Mouse (Mus musculus) liver, embryonic 12.5 days (tissue): Measurements from ENCODE around the gene Tmem265. TPM values are rescaled to one million over a fixed set of nuclear protein-coding genes. Genes with fewer than 3 reads are reported as not detected.
A peak's percentile ranks its signal among the peaks of the same experiment; 100 is the strongest.

Source experiments
- ATAC-seq: fragments of 200-750 bp; cut with Nextera tagmentation; 2 replicates; pipeline ENCODE4 v1.8.0; 2017; ENCODE audit warnings: moderate number of reproducible peaks, mild to moderate bottlenecking, moderate library complexity
- H3K27ac ChIP-seq: fragments of 300-500 bp; sonication (generic); 2 replicates; pipeline ENCODE4 v1.5.1; 2016; ENCODE audit warnings: mild to moderate bottlenecking
- H3K27me3 ChIP-seq: fragments of 300-500 bp; sonication (generic); replicated peaks from 2 replicates; pipeline ENCODE4 v1.6.1; 2016; ENCODE audit warnings: mild to moderate bottlenecking, moderate library complexity
- H3K36me3 ChIP-seq: fragments of 300-500 bp; sonication (generic); 2 replicates; pipeline ENCODE4 v1.6.1; 2016; ENCODE audit warnings: mild to moderate bottlenecking, moderate library complexity
- H3K4me1 ChIP-seq: fragments of 300-500 bp; sonication (generic); 2 replicates; pipeline ENCODE4 v1.6.1; 2016
- H3K4me2 ChIP-seq: fragments of 300-500 bp; sonication (generic); 2 replicates; pipeline ENCODE4 v1.6.1; 2016; ENCODE audit warnings: mild to moderate bottlenecking, moderate library complexity
- H3K4me3 ChIP-seq: fragments of 300-500 bp; sonication (generic); 2 replicates; pipeline ENCODE4 v1.5.1; 2016; ENCODE audit warnings: mild to moderate bottlenecking, moderate library complexity
- H3K9ac ChIP-seq: fragments of 300-500 bp; sonication (generic); 2 replicates; pipeline ENCODE4 v1.6.1; 2016; ENCODE audit warnings: mild to moderate bottlenecking, moderate library complexity
- H3K9me3 ChIP-seq: fragments of 300-500 bp; sonication (generic); replicated peaks from 2 replicates; pipeline ENCODE4 v1.6.1; 2016; ENCODE audit warnings: mild to moderate bottlenecking, moderate library complexity
- WGBS: fragments of 180-500 bp; shearing (Covaris S2); methylation state at CpG from one replicate; pipeline ENCODE4 v1.1.7; 2016; ENCODE audit not compliant: insufficient replicate concordance; 5-methylcytosine and 5-hydroxymethylcytosine counted together
- polyA plus RNA-seq: library from polyadenylated mRNA; unstranded; fragments of >200 nt; fragmentation: Nextera tagmentation; extraction: Ambion mirVana; gene quantifications from 2 replicates; pipeline ENCODE4 v1.2.1, GENCODE M21; 2016

Gene Tmem265
- 1.7 and 2.9 TPM in 2 replicates for polyA plus RNA-seq

DNA sequence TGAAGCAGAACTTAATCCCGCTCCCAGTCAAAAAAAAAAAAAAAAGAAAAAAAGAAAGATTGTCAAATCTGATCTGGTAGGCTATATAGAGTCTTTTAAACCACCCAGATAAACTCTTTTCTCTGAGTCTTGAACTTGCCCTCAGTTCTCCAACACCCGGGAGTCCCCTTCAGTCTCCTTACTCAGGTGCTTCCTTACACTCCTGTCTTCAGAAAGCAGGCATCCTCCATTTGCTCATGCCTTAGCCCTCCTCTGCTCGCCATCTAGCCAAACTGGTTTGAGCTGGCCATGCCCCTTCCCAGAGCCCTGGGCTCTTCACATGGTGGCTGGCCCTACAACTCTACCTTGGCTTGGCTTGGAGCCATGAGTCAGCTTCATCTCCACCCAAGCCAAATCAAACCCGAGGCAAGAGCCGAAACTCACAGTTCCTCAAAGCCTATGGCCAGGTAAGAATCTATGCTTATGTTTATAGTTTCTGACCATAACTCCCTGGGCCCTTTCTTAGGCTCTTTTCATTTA is at the start of gene Tmem265:
TSS of gene Tmem265 (plus strand) at position 51 of the 519 bp plus-strand sequence.
- 85% methylated on average over 5 of the region's 5 CpGs for WGBS
- H3K27me3 ChIP-seq: no peaks in the 10 kb centered on the region
- no peaks in the 10 kb centered on the region for H3K9me3 ChIP-seq
- H3K36me3 ChIP-seq: peaks cover 90% of the 10 kb centered on the region
- H3K27ac ChIP-seq: no peak within 1 kb of the TSS
- H3K4me1 ChIP-seq: no peaks in the 10 kb centered on the region
- no peak within 1 kb of the TSS for H3K4me3 ChIP-seq
- ATAC-seq: no peak
- no peak within 1 kb of the TSS for H3K9ac ChIP-seq
- H3K4me2 ChIP-seq: no peak within 1 kb of the TSS

DNA sequence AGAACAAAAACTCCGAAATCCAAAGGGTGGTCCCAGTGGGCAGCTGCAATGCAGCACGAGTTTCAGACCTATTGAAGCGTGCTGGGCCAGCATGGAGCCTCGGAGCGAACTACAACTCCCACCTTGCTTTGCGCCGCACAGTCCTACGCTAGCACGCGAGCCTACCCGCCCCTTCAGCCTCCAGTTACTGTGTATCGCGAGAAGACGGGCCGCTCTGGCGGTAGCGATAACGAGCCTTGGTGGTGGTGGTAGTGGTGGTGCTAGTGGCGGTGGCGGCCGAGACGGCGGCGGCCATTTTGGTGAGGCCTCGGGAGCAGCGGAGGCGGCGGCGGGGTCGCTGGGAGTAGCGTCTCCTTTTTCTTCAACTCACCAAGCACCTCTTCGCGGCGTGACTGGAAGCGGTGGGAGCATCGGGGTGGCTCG is 49.4 kb upstream of the Tmem265 start, which contains the start of gene Srcap:
TSS of gene Srcap (plus strand) at position 176 of the 423 bp plus-strand sequence.
- H3K4me1 ChIP-seq: peaks cover 42% of the 10 kb centered on the region
- WGBS: under 1% methylated on average over 37 of the region's 37 CpGs
- H3K4me2 ChIP-seq: peak within 1 kb of the TSS; percentile 89
- no peaks in the 10 kb centered on the region for H3K9me3 ChIP-seq
- peak within 1 kb of the TSS; percentile 88 for H3K9ac ChIP-seq
- peaks cover 30% of the 10 kb centered on the region for H3K36me3 ChIP-seq
- H3K4me3 ChIP-seq: peak within 1 kb of the TSS; percentile 95
- peak within 1 kb of the TSS; percentile 97 for H3K27ac ChIP-seq
- H3K27me3 ChIP-seq: no peaks in the 10 kb centered on the region
- ATAC-seq: peak; percentile 94

DNA sequence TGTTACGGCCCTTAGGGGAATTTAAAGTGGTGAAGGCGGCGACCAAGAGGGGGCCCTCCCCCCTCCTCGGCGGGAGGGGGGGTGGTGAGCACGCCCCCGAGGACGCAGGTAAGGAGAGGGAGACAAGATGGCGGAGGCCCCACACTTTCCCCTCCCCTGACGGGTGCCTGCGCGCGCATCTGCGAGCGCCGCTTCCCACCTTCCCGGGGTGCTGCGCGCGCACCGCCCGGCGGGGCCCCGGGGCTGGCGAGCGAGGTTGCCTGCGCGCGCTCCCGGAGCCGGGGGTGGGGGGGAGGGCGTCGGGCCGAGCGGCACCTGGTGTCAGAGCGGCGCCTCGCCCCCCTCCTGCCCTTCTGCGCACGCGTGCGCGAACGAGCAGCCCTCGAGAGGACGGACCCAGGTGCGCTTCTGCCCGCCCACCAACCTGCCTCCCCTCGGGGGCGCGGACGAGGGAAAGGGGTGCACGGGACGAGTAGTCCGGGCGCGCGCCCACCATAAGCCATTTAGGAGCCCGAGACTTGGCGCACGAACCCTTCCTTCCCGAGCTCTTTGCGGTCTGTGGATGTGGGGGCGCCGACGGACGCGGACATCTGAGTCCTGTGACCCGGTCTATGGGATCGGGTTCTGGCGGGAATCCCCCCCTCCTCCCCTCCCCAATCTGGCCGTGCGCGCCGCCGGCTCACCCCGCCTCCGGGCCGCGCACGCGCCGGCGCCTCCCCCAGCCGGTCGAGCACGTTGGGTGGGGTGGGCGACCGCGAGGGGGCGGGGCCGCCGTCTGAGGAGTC is 48.8 kb upstream of the Tmem265 start:
- H3K27me3 ChIP-seq: no peaks in the 10 kb centered on the region
- H3K9ac ChIP-seq: peak overlapping the region; percentile 88
- peak overlapping the region; percentile 95 for H3K4me3 ChIP-seq
- under 1% methylated on average over 74 of the region's 93 CpGs for WGBS
- no peaks in the 10 kb centered on the region for H3K9me3 ChIP-seq
- ATAC-seq: peak; percentile 83
- H3K4me2 ChIP-seq: peak overlapping the region; percentile 89
- H3K27ac ChIP-seq: peak overlapping the region; percentile 97
- peaks cover 42% of the 10 kb centered on the region for H3K4me1 ChIP-seq
- peaks cover 36% of the 10 kb centered on the region for H3K36me3 ChIP-seq

DNA sequence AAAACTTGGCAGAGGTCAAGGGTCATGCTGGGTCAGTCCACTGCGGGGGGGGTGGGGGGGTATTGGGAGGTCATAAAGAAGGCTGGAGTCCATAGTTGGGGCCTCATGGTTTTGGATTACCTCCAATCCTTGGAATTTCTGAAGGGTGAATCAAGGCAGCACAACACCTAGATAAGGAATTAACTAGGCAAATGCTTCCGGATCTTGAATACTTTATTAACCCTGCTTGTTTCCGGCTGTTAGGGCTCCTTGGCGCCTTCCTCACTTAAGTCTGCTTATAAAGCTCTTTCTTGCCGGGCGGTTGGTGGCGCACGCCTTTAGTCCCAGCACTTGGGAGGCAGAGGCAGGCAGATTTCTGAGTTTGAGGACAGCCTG is 48.2 kb upstream of the Tmem265 start:
- 20% methylated on average over 8 of the region's 8 CpGs for WGBS

DNA sequence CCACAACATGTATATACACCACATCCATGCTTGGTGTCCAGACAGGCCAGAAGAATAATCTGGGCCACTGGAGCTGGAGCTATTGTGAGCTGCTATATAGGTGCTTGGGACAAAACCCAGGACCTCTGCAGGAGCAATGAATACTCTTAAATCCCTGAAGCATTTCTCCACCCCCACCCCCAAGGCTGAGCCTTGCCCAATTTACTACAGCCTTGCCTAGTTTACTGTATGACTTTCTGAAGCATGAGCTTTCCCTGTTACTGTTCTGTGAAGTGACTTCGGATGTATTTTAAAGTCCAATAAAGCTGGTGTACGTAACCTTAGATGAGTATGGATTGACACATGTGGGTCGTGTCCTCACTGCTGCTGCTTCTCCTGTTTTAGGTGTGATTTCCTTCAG is 47.4 kb upstream of the Tmem265 start:
- peaks cover 50% of the 10 kb centered on the region for H3K36me3 ChIP-seq
- 78% methylated on average over 3 of the region's 3 CpGs for WGBS
- peak overlapping the region; percentile 88 for H3K9ac ChIP-seq
- H3K27ac ChIP-seq: peak overlapping the region; percentile 97
- peak overlapping the region; percentile 89 for H3K4me2 ChIP-seq
- ATAC-seq: no peak
- no peaks in the 10 kb centered on the region for H3K27me3 ChIP-seq
- H3K4me3 ChIP-seq: peak overlapping the region; percentile 95
- H3K9me3 ChIP-seq: no peaks in the 10 kb centered on the region
- peaks cover 42% of the 10 kb centered on the region for H3K4me1 ChIP-seq

More for the DNA sequence above, 48.2 kb upstream of the Tmem265 start:
- Histone ChIP-seq H3K27ac (peak overlapping the region; percentile 97), H3K4me2 (peak overlapping the region; percentile 89), H3K4me1 (peaks cover 42% of the 10 kb centered on the region), H3K9ac (peak overlapping the region; percentile 88), H3K9me3 (no peaks in the 10 kb centered on the region), H3K27me3 (no peaks in the 10 kb centered on the region), H3K4me3 (peak overlapping the region; percentile 95), H3K36me3 (peaks cover 42% of the 10 kb centered on the region)
- no peak for ATAC-seq

DNA sequence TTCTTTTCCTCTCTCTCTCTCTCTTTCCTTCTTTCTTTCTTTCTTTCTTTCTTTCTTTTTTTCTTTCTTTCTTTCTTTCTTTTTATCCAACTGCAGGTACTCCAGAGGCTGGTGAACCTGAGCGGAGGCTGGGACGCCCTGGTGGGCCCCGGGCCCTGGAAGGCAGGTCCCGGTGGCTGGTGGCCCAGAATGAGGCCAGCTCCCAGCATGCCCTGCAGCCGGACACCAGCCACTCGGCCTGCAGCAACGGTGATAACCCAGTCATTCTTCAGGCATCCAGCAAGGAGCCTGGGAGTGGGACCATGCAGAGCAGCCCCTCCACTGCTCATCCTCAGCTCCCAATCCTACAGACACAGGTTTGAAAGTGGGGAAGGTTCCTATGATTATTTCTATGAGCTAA is 45.3 kb upstream of the Tmem265 start:
- WGBS: 85% methylated on average over 7 of the region's 7 CpGs
- Histone ChIP-seq H3K27ac (no peak overlapping the region), H3K9ac (no peak overlapping the region), H3K4me3 (no peak overlapping the region), H3K4me2 (no peak overlapping the region), H3K36me3 (peaks cover 70% of the 10 kb centered on the region), H3K27me3 (no peaks in the 10 kb centered on the region), H3K4me1 (peaks cover 37% of the 10 kb centered on the region), H3K9me3 (no peaks in the 10 kb centered on the region)
- no peak for ATAC-seq

DNA sequence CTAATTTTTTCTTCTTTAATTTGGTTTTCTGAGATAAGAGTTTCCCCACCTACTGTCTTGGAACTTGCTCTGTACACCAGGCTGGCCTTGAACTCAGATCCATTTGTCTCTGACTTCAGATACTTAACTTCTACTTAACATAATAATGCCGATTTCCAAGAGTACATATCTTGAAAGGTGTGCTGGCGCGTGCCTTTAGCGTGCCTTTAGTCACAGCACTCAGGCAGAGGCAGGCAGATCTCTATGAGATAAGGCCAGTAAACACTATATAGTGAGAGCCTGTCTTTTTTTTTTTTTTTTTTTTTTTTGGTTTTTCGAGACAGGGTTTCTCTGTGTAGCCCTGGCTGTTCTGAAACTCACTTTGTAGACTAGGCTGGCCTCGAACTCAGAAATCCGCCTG is 44.8 kb upstream of the Tmem265 start:
- peaks cover 32% of the 10 kb centered on the region for H3K4me1 ChIP-seq
- H3K9me3 ChIP-seq: no peaks in the 10 kb centered on the region
- no peak for ATAC-seq
- no peak overlapping the region for H3K4me2 ChIP-seq
- 83% methylated on average over 7 of the region's 7 CpGs for WGBS
- H3K9ac ChIP-seq: no peak overlapping the region
- no peaks in the 10 kb centered on the region for H3K27me3 ChIP-seq
- H3K4me3 ChIP-seq: no peak overlapping the region
- peaks cover 75% of the 10 kb centered on the region for H3K36me3 ChIP-seq
- H3K27ac ChIP-seq: no peak overlapping the region

DNA sequence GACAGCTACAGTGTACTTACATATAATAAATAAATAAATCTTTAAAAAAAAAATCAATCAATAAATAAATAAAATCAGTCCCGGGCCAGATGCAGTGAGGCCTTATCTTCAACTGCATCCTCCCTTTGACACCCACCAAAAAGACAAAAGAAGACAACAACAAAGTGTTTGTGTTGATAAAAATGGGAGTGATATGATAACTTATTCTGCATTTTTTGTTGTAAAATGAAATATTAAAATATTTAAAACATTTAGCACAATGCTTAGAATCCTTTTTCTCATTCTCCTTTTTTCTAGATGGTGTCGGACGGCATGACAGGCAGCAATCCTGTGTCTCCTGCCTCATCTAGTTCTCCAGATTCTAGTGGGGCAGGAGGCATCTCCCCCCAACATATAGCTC is 41.9 kb upstream of the Tmem265 start, which contains the start of gene Gm42715:
TSS of gene Gm42715 (plus strand) at position 301 of the 400 bp plus-strand sequence.
- no peak for ATAC-seq
- H3K4me2 ChIP-seq: no peak within 1 kb of the TSS
- H3K9ac ChIP-seq: no peak within 1 kb of the TSS
- peaks cover 14% of the 10 kb centered on the region; the same call in 1 of the 2 replicates for H3K4me1 ChIP-seq
- WGBS: 91% methylated on average over 3 of the region's 3 CpGs
- no peaks in the 10 kb centered on the region for H3K27me3 ChIP-seq
- H3K27ac ChIP-seq: no peak within 1 kb of the TSS
- no peak within 1 kb of the TSS for H3K4me3 ChIP-seq
- H3K36me3 ChIP-seq: peaks cover 97% of the 10 kb centered on the region
- H3K9me3 ChIP-seq: no peaks in the 10 kb centered on the region

DNA sequence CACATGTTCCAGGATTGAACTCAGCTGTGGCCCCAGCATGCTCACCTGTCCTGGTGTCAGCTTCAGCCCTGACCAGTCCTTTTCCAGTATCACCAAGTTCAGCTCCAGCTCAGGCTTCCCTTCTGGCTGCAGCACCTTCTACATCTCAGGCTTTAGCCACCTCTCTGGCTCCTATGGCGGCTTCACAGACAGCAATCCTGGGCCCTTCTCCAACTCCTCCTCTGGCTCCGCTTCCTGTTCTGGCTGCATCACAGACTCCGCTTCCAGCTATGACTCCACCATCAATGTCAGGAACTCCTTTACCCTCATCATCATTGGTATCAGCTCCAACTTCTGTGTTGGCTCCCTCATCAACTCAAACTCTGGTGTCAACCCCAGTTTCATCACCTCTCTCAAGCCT is 19.5 kb upstream of the Tmem265 start:
- ATAC-seq: no peak
- Histone ChIP-seq H3K9ac (no peak overlapping the region), H3K4me2 (no peak overlapping the region), H3K4me1 (no peaks in the 10 kb centered on the region), H3K9me3 (no peaks in the 10 kb centered on the region), H3K27ac (no peak overlapping the region), H3K4me3 (no peak overlapping the region), H3K27me3 (no peaks in the 10 kb centered on the region), H3K36me3 (peaks cover 97% of the 10 kb centered on the region)
- 97% methylated on average over 3 of the region's 3 CpGs for whole genome bisulfite sequencing

DNA sequence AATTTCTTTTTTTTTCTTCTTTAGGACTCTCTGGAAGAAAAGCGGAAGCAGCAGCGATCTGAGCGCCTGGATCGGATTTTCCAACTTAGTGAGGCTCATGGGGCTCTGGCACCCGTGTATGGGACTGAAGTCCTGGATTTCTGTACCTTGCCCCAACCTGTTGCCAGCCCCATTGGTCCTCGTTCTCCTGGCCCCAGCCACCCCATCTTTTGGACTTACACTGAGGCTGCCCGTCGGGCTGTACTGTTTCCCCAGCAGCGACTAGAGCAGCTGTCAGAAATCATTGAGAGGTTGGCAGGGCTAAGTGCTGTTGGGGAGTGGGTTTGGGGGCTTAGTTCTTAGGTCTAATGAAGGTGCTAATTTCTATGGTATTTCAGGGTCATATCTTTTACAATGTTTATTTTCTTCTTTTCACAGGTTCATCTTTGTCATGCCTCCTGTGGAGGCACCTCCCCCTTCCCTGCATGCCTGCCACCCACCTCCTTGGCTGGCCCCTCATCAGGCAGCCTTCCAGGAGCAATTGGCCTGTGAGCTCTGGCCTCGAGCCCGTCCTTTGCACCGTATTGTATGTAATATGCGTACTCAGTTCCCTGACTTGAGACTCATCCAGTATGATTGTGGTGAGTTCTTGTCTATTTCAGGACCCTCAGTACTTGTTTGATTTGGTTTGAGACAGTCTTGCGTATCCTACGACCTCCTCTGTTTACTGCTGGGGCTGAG is 11.9 kb upstream of the Tmem265 start:
- Histone ChIP-seq H3K4me1 (no peaks in the 10 kb centered on the region), H3K4me2 (no peak overlapping the region), H3K4me3 (no peak overlapping the region), H3K36me3 (peaks cover 90% of the 10 kb centered on the region), H3K27ac (no peak overlapping the region), H3K9ac (no peak overlapping the region), H3K9me3 (no peaks in the 10 kb centered on the region), H3K27me3 (no peaks in the 10 kb centered on the region)
- WGBS: 90% methylated on average over 15 of the region's 15 CpGs
- no peak for ATAC-seq

DNA sequence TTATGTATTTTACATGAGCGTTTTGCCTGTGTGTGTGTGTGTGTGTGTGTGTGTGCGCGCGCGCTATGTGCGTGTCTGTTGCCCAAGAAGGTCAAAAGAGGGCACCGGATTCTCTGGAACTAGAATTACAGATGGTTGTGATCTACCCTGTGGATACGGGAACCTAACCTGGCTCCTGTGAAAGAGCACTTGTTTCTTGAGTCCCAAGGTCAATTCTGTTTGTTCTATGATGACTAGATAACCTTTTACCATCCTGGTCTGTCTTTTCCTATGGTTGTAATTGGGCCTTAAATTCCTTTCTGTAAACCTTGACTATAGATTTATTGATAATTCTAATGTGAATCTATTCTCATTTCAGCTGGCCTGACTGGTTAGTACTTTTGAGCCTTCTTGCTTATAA is 9.6 kb upstream of the Tmem265 start:
- H3K36me3 ChIP-seq: peaks cover 90% of the 10 kb centered on the region
- H3K27me3 ChIP-seq: no peaks in the 10 kb centered on the region
- H3K4me2 ChIP-seq: no peak overlapping the region
- 94% methylated on average over 8 of the region's 8 CpGs for WGBS
- no peak overlapping the region for H3K4me3 ChIP-seq
- no peak overlapping the region for H3K9ac ChIP-seq
- no peaks in the 10 kb centered on the region for H3K9me3 ChIP-seq
- ATAC-seq: no peak
- H3K27ac ChIP-seq: no peak overlapping the region
- no peaks in the 10 kb centered on the region for H3K4me1 ChIP-seq

DNA sequence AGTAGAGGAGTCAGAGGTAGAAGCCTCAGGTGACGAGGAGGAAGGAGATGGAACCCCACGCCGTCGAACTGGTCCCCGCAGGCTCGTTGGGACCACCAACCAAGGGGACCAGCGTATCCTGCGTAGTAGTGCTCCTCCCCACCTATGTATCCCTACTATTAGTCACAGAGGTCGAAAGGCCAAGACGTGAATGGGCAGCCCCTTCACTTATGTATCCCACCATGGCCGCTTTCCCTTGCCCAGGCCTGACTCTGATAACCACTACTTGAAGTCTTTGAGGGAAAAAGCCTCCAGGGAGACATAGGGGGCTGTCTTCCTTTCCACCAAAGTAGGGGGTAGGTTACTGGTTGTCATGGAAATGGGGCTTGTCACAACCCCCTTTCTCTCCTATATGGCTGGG is 610 bp upstream of the Tmem265 start:
- no peak overlapping the region for H3K9ac ChIP-seq
- H3K27ac ChIP-seq: no peak overlapping the region
- no peak overlapping the region for H3K4me3 ChIP-seq
- no peaks in the 10 kb centered on the region for H3K9me3 ChIP-seq
- 88% methylated on average over 11 of the region's 11 CpGs for WGBS
- peaks cover 90% of the 10 kb centered on the region for H3K36me3 ChIP-seq
- no peaks in the 10 kb centered on the region for H3K4me1 ChIP-seq
- ATAC-seq: no peak
- H3K4me2 ChIP-seq: no peak overlapping the region
- H3K27me3 ChIP-seq: no peaks in the 10 kb centered on the region
